Mouse (Mus musculus): ENCODE results near the gene Anp32b.
A peak's percentile ranks its signal among the peaks of the same experiment; 100 is the strongest.

The Anp32b gene

DNA sequence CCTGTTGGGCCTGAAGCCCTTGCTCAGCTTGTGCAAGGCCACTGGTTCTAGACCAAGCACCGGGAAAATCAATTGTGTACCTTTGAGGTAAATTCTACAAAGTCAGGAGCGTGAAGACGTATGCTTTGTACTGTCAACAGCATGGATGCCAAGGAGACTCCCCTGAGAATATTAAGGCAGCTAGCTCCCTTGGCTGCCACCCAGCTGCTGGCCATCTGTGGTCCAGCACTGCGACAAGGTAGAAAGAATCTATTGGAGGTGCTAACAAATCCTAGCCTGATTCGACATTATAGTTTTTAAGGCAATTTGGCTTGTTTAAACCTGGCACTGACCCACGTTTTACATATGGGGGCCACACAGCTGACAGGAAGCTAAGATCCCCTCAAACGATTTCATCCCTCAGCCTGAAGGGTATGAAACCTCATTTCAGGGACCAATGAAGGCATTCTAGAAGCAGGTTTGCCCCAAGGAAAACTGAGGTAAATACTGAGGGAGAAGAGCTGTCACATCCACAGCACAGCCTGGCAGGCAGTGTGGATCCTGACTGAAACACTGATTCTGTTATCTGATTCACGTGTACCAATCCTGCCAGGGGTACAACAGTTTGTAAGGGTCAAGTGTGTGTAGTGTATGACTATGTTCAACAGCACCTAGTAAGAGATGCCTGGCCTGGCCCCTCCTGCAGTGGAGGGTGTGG is 54.8 kb downstream of the Anp32b start:
- DNase-seq (ENCODE audit: low spot score) = no peak

DNA sequence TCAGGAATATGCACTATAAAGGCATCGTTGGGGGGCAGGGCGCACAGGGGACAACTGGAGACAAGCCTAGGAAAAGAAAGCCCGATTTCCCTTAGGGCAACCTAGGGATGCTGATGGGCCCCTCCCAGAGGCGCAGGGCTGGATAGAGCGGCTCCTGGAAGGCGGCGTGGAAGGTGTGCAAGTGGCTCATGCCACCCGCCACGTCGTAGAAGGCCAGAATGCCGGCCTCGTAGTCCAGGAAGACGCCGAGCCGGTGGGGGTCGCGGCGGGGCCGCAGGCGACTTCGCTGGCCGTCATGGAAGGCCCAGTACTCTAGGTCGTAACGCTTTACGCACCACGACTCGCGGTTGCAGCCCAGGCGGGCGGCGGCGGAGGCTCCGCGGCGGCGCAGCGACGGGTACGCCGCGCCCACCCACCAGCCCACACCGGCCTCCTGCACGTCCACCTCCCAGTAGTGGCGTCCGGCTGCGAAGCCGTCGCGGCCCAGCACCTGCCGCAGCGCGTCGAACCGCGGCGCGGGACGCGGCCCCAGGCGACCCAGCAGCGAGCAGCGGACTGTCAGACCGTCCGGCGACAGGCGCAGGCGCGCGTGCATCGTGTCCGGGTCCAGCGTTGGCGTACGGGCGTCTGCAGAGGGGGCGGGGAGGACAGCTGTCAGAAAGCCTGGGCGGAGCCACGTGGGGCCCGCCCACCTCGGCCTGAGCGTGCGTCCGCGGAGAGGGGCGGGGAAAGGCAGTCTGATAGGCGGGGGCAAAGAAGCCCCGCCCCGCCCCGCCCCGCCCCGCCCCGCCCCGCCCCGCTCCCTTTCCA is 56.3 kb downstream of the Anp32b start:
- peak; percentile 94 for DNase-seq (ENCODE audit: low spot score)

DNA sequence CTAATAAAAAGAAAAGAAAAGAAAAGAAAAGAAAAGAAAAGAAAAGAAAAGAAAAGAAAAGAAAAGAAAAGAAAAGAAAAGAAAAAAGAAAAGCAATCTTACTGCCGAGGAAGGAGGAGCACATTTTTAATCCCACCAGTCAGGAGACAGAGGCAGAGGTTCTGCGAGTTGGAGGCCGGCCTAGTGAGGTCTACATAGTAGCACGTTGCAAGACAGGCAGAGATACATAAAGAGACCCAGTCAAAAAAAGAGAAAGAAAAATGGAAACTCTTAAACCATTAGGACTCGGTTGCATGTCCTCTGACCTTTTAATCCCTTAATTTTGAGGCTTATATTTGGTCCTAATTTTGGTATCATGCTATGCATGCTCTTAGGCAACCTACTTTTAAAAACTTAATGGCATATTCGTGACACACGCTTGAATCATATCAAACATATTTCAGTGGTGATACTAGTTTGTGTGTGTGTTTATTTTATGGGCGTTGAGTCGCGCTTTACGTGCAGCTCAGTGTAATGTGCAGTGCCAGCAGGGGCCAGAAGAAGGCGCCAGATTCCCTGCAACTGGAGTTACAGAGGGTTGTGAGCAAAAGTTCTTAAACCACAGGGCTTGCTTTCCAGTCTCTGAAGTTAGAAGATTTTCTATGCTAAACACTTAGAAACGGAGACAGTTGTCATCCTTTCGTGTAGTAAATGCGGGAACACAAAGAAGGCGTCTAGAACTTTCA is 57.2 kb downstream of the Anp32b start:
- peak; percentile 87 for DNase-seq (ENCODE audit: low spot score)

DNA sequence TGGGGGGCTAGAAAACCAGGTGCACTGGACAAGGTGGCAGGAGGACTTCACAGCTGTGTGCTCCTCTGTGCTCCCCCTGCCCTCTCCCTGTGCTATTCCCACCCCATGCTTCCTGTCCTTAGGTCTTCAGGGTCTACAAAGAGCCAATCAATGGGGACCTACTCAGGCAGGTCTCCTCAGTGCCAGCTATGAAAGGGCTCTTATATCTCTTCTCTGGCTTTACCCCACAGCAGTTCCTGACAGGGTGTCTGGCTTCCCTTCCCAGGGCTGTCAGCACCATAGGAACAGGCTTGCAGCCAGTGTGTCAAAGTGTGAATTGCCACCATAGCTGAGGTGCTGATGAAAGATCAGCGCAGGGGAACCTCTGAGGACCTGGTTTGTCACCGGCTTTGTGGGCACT is 69.8 kb downstream of the Anp32b start:
- DNase-seq (ENCODE audit: low spot score) = no peak

DNA sequence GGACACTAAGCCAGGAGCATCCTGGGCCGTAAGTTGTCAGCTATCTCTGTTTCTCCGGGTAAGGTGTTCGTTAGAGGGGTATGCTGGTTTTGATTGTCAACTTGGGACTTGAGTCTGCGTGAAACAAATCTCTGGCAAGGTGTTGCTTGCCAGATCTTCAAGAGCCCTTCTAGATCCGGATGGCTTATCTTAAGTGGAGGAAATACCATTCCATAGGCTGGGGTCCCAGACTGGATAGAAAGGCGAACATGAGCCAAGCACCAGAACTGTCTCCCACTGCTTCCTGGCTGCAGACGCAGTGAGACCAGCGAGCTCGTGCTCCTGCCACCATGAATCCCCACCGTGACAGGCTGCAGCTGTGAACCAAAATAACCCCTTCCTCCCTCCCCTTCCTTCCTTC is 70.8 kb downstream of the Anp32b start:
- no peak for DNase-seq (ENCODE audit: low spot score)
